Mouse (Mus musculus) heart, adult 18-20 months (tissue): ENCODE data around the gene Cyp2r1. TPM values are rescaled to one million over a fixed set of nuclear protein-coding genes. Genes with fewer than 3 reads are reported as not detected.
"Not testable (repeated sequence)": the region's sequence is repeated elsewhere in the genome, so short reads cannot be mapped to it uniquely, and the experiment has no call there.

ENCODE experiments used
- DNase-seq, 2 experiments: peaks; one replicate each; pipeline ENCODE4 v3.0.0; 2021 to 2022; ENCODE audit warnings: mixed read lengths in 1 of 2
- long read RNA-seq, 2 experiments: library from polyadenylated mRNA; stranded (forward); transcript quantifications; one replicate each; pipeline ENCODE4 v2.0.0; 2021
- total RNA-seq, 2 experiments: library from RNA; stranded (reverse); gene quantifications; 2 replicates each; pipeline ENCODE4 v1.2.3; 2021

Gene Cyp2r1
- under 1 TPM; 0.85 to 0.89 TPM for total RNA-seq
- long read RNA-seq, experiment 1 = 0 reads
- long read RNA-seq, experiment 2 = 0 reads

DNA sequence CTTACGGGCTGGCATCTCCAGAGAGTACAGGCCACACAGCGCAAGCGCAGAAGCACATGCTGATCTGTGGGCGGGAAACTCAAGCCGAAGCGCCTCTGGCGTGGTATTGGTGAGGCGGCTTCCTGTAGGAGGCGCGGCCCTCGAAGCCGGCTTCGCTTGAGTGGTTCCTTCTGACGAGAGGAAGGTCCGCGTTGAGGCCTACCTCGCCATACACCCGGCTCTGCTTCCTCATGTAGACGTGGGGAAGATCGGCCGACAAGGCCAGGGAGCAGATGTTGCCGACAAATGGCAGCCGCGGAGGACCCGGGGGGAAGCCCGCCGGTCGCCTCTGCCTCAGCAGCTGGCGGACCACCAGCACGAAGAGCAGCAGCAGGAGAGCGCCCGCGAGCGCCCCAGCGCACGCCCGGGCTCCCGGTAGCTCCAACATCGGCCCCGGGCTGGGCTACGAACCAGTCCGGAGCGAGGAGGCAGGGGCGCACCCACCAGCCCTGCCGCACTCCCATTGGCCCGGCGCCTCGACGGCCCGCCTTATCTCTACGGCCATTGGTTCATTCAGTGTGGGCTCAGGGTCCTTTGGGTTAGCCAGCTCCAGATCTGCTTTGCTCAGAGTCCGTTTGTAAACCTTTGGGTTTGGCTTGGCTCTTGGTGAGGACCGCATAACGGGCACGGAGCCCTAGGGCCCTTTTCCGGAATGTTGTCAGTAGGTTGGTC is at the start of gene Cyp2r1:
Gene Cyp2r1, minus strand, starts transcription at position 442 of the 711 bp plus-strand sequence.
- DNase-seq = peak; percentile 94

DNA sequence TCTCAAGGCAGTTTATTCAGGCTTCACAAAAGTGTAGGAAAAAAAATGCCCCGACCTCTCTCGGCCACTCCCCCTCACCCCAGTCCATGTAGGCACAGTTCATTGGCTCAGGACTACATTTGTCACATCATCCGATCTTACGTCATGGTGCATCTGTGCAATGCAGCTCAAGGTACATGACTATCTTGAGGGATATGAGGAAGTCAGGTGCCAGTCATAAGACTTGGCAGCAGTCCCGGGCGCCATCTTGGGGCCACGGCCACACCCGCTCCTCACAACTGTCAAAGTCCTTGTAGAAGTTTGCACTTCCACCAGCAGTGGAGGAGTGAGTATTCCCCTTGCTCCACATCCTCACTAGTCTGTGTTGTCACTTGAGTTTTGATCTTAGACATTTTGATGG is 31.6 kb upstream of the Cyp2r1 start:
- not testable (repeated sequence) for DNase-seq

DNA sequence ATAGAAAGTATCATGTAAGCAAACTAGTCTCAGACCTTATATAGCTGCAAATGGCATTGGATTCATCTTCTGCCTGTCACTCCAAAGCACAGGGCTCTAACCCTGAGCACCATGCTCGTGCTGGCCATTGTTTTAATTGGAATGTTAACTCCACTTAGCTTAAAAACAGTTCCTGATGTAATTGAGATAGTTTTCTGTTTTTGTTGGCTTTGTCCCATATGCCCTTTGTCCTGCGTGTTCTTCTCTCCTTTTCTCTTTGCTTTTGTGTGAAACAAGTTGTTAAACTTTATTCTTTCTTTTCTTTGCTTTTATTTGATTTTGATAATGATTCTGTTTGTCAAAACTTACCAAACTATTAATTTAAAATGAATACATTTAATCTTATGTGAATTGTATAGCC is 19.7 kb upstream of the Cyp2r1 start:
- DNase-seq = no peak

DNA sequence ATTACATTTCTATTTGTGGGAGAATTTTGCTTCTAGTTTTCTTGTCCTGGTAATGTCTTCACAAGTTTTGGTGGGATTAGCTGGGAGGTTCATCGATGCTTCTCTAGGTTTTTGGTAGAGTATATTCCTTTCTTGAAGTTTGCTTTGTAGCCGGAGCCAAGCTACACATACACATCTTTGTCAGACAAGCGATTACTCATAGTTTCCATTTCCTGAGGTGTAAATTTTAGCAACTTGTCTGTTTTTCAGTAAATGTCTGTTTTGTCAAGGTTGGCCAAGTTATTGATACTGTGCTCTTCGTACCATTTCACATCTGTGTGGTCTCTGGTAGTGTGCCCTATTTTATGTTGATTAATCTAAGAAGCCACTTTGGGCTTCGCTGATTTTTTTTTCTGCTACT is 18.4 kb upstream of the Cyp2r1 start:
- no peak for DNase-seq

DNA sequence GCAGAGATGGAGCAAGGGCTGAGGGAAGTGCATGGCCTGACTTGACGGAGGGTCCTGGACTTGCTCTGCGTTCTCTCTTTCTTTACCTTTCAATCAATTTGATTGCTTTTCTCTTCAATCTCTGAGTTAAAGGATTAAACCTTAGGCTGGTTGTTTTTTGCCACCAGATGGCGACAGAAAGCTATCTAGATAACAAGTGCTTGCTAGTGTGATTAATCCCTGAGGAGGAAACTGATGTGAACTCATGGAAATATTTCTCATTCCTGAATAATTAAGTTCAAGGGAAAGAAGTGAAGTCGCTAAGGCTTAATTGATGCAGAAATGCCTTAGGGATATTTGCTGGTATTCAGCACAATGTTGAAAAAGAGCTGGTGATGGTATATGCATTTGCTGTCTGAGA is 17.7 kb upstream of the Cyp2r1 start:
- peak; percentile 41 to 78 for DNase-seq

DNA sequence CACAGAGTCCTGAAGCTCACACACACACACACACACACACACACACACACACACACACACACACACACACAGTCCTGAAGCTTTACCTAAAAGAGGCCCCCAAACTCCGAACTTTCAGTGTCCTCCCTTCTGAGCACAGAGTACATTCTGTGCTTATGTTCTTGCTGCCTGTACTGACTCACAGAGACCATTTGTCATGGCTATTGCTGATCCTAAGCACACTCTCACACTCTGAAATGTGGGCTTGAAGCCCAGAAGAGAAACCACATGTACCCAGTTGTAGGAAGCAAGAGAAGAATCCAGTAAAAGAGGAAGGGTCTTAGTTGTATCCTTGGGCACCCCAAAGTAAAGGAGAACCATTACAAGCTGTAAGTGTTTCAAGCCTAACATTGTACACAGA is 14.9 kb upstream of the Cyp2r1 start:
- DNase-seq = no peak

DNA sequence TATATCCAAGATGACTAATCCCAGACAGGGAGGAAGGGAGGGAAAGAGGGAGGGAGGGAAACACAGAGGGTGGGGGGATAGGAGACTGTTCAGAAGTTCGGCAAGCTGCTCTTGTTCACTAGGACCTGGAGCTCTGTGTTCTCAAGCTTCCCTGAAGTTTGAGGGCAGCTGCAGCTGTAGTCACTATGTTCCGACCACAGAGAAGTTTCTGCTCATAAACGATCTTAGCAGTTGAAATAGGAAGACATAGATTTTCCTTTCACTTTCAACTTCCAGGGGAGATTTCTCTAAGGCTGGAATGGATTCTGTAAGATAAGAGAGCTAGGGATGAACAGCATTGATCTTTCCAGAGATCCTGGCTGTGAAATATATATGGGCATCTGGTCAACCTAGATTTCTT is 14.2 kb upstream of the Cyp2r1 start:
- peak in 1 of 2 experiments; percentile 6 for DNase-seq

DNA sequence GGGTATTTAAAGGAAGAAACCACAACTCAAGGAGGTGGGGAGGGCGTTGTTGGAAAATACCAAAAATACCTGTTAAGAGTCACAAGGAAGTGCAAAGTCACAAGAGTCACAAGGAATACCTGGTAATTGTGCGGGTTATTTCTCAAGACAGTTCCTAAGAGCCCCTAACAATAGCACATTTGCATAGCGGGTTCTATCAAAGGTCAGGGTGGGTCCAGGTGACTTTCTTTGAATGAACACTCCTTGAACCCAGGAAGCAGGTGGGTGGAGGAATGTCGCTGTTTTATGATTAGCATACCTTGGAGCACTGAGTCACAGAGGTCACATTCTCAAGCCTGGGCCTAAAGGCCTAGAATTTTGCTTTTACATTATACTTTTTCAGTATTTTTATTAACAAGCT is 11.1 kb upstream of the Cyp2r1 start:
- not testable (repeated sequence) for DNase-seq

DNA sequence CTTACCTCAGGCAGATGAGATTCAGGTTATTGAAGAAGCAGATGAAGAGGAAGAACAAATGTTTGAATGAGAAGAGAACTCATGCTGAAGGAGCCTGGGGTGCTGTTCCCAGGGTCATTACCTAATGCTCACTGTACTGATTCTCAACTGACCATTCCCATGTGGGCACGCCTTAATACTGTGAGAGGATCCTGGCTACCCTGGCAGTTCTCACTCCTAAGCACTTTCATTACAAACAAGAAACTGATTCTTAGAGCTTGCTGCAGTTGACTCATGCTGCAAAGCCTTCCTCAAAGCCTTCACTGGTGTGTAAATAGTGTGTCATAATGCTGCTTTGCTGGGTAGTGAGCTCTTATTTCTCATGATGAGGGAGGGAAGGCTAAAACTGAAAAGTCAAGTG is 26.6 kb downstream of the Cyp2r1 start:
- DNase-seq = no peak

DNA sequence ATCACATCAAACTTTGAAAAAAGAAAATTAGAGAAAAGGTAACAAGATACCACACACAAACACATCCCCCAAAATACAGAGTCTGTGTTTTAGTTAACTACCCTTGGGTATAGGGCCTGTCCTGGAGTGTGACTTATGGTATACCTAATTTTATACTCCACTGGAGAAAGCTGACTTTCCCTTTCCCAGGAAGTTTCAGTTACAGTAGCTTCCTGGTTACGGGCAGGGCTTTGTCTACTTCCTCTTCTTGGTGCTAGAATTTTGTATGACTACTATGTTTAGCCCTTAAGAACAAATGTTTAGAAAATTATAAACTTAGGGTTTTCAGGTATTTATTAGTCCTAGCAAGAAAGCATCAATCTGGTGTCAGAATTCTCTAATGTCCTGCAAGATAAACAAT is 36.5 kb downstream of the Cyp2r1 start:
- peak in 1 of 2 experiments; percentile 24 for DNase-seq

DNA sequence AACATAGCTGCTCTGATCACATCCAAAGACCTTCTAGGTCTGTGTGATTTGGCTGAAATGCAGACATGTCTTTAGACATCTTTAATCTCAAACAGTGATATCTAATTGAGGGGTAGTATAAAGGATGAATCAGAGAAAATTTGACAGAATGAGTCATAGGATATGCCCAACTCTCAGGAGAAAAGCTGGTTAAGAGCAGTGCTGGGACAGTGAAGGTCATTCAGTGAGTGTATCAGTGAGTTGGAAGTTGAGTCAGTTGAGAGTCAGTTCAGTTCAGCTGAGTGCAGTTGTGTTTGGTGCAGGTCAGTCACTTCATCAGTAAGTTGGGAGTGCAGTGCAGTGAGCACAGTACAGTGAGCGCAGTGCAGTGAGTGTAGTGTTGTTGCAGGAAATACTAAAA is 42.6 kb downstream of the Cyp2r1 start:
- no peak for DNase-seq

DNA sequence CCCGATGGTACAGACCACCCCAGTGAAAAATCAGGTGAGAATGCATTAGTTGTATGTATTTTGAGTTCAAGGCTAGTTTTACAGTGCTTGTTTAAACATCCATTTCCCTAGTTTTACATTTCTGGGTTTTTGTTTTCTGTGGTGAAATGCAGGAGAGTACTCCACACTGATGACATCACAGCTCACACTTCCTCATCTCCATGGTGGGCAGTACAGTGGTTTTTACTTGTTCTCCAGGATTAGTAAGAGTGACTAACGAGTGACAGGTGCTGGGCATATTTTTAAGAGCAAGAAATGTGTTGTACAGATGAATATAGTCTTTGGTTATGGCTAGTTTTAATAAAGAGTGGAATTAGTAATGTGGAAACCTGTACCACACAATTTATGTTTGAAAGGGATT is 53.9 kb downstream of the Cyp2r1 start:
- no peak for DNase-seq

Other genes starting within 250 kb of the Cyp2r1 start
- gene Pde3b, start 147.7 kb downstream of the Cyp2r1 start, total RNA-seq = 10 to 100 TPM in 1 of 2 experiments, 1 to 10 TPM in 1; 4.7 to 10.1 TPM
- not detected for gene Calca, start 73.4 kb upstream of the Cyp2r1 start, total RNA-seq
- 1 to 10 TPM in 1 of 2 experiments, not detected in 1; 1.1 TPM for gene Calcb, start 155.7 kb upstream of the Cyp2r1 start, total RNA-seq
- under 1 TPM; 0.26 to 0.52 TPM for gene Insc, start 180.7 kb upstream of the Cyp2r1 start, total RNA-seq